Mouse (Mus musculus) mouse embryonic stem cell (cell line): ENCODE data around the gene Ypel3.

Experiments
- in situ Hi-C, 2 experiments: fragments of 300-500 bp; cut with MboI; formaldehyde crosslinking; loops; 1 replicate in 1 of 2; 3 replicates in 1 of 2; pipeline ENCODE4 v1.14.3; 2019 to 2020; ENCODE audit warnings: low sequenced_read_pairs in 2 of 2, low pct_unique_long_range_greater_than_20kb in 1 of 2, mixed read lengths in 1 of 2; ENCODE audit not compliant: unreplicated experiment in 1 of 2

Gene Ypel3

GRCm38 (mm10) chr7:126802134-126802889 lies 25.6 kb downstream of the Ypel3 start:
- in situ Hi-C loops: no loop called here

- in situ Hi-C loops: no loop called here
Observed at GRCm38 (mm10) chr7:126803181-126803580, 26.4 kb downstream of the Ypel3 start.

GRCm38 (mm10) chr7:126803751-126804150 lies 27.0 kb downstream of the Ypel3 start:
- in situ Hi-C loops: no loop called here

GRCm38 (mm10) chr7:126806956-126807355 lies 30.2 kb downstream of the Ypel3 start:
- in situ Hi-C loops: no loop called here

GRCm38 (mm10) chr7:126807405-126807804 lies 30.6 kb downstream of the Ypel3 start:
- in situ Hi-C loops: no loop called here

GRCm38 (mm10) chr7:126808703-126809455 lies 32.1 kb downstream of the Ypel3 start:
- in situ Hi-C loops: no loop called here

GRCm38 (mm10) chr7:126809723-126810369 lies 33.1 kb downstream of the Ypel3 start:
- in situ Hi-C loops: loop anchor here in 1 of 2 experiments (10.0 kb wide), 1 partner anchor 285 kb away; the partner anchor contains the start of gene AI467606

- in situ Hi-C loops: loop anchor here in 1 of 2 experiments (10.0 kb wide), 1 partner anchor 279 kb away; the partner anchor contains the start of gene AI467606
Observed at GRCm38 (mm10) chr7:126815726-126816222, 39.0 kb downstream of the Ypel3 start.

GRCm38 (mm10) chr7:126816494-126816893 lies 39.7 kb downstream of the Ypel3 start:
- in situ Hi-C loops: loop anchor here in 1 of 2 experiments (10.0 kb wide), 1 partner anchor 278 kb away; the partner anchor contains the start of gene AI467606

- in situ Hi-C loops: loop anchor here in 1 of 2 experiments (10.0 kb wide), 1 partner anchor 277 kb away; the partner anchor contains the start of gene AI467606
Observed at GRCm38 (mm10) chr7:126817595-126817994, 40.8 kb downstream of the Ypel3 start.

- in situ Hi-C loops: loop anchor here in 1 of 2 experiments (10.0 kb wide), 1 partner anchor 276 kb away; the partner anchor contains the start of gene AI467606
Observed at GRCm38 (mm10) chr7:126818818-126819217, 42.1 kb downstream of the Ypel3 start.

GRCm38 (mm10) chr7:126821835-126822511 lies 45.2 kb downstream of the Ypel3 start:
- in situ Hi-C loops: no loop called here

GRCm38 (mm10) chr7:126822741-126823140 lies 46.0 kb downstream of the Ypel3 start:
- in situ Hi-C loops: no loop called here

- in situ Hi-C loops: no loop called here
Observed at GRCm38 (mm10) chr7:126823202-126823711, 46.5 kb downstream of the Ypel3 start.

GRCm38 (mm10) chr7:126823940-126824339 lies 47.2 kb downstream of the Ypel3 start:
- in situ Hi-C loops: no loop called here

GRCm38 (mm10) chr7:126825403-126825802 lies 48.6 kb downstream of the Ypel3 start:
- in situ Hi-C loops: loop anchor here in 1 of 2 experiments (25.0 kb wide), 1 partner anchor 137 kb away; the partner anchor contains the start of gene Sez6l2

- in situ Hi-C loops: loop anchor here in 1 of 2 experiments (25.0 kb wide), 1 partner anchor 136 kb away; the partner anchor contains the start of gene Sez6l2
Observed at GRCm38 (mm10) chr7:126825952-126826351, 49.2 kb downstream of the Ypel3 start.
